Mouse (Mus musculus) ES-Bruce4 (cell line): ENCODE data around the gene Pkn1.

ENCODE experiments used
- CTCF ChIP-seq: IDR thresholded peaks from one replicate; pipeline ENCODE4 v1.8.1; 2011; ENCODE audit warnings: low read depth, low read length
- POLR2A ChIP-seq: IDR thresholded peaks from one replicate; pipeline ENCODE4 v1.8.1; 2011; ENCODE audit warnings: low read length; ENCODE audit not compliant: insufficient read depth

GRCm38 (mm10) chr8:83697374-83698220 is 1.4 kb downstream of the Pkn1 start:
- TF ChIP-seq POLR2A (no peak), CTCF (no peak)
